24 mouse cellular contexts compared by ENCODE assay signal in genomic region chr1:184808418-184809012, GRCm38 (mm10). TPM values are rescaled to one million over a fixed set of nuclear protein-coding genes. Genes with fewer than 3 reads are reported as not detected.
DNase-seq lines count a peak whose midpoint lies in the region; ATAC-seq and TF ChIP-seq lines count a peak whose summit lies in the region.
"Had no signal": no experiment of that assay in that cellular context is flagged by ENCODE, and none has a peak within 500 bp of the region (broad histone marks: within the 10 kb centered on the region; RNA-seq: fewer than 3 reads in every experiment).

No protein-coding gene starts in this region.

- peaks cover 37% of the 10 kb centered on the region for H3K36me3 ChIP-seq in liver, adult 2 months (ENCODE audit: control insufficient read depth, insufficient read depth, low read length)
- H3K36me3 ChIP-seq in liver, embryonic 12.5 days = peaks cover 14% of the 10 kb centered on the region
- no peaks in the 10 kb centered on the region; the same call in 1 of the 2 replicates for H3K36me3 ChIP-seq in liver, embryonic 14.5 days (replicated peaks; ENCODE audit: control insufficient read depth, insufficient read depth, low read depth)
- H3K36me3 ChIP-seq: embryonic facial prominence, embryonic 10.5 days; forebrain, embryonic 12.5 days; midbrain, embryonic 12.5 days; stomach, embryonic 15.5 days had no signal

- no peak overlapping the region for H3K4me2 ChIP-seq in liver, embryonic 12.5 days
- peak overlapping the region; percentile 34; the same call in 1 of the 2 replicates for H3K4me2 ChIP-seq in liver, embryonic 14.5 days (ENCODE audit: low read depth)
- H3K4me2 ChIP-seq: forebrain, embryonic 12.5 days; midbrain, embryonic 12.5 days; neural tube, embryonic 13.5 days had no signal

- peak overlapping the region; percentile 98 for H3K27ac ChIP-seq in liver, adult 2 months (replicated peaks; ENCODE audit: insufficient read depth, low read depth, low read length)
- H3K27ac ChIP-seq in liver, embryonic 12.5 days = no peak overlapping the region
- no peak overlapping the region for H3K27ac ChIP-seq in liver, embryonic 14.5 days
- H3K27ac ChIP-seq: embryonic facial prominence, embryonic 10.5 days; forebrain, embryonic 12.5 days; heart, embryonic 10.5 days; kidney, postnatal 0 days; midbrain, embryonic 12.5 days; neural tube, embryonic 13.5 days had no signal

- H3K27me3 ChIP-seq in liver, adult 2 months (ENCODE audit: control insufficient read depth, insufficient read depth, low read length) = no peaks in the 10 kb centered on the region
- H3K27me3 ChIP-seq in liver, embryonic 12.5 days (replicated peaks) = peaks cover 39% of the 10 kb centered on the region
- peaks cover 5% of the 10 kb centered on the region for H3K27me3 ChIP-seq in liver, embryonic 14.5 days (ENCODE audit: control insufficient read depth, insufficient read depth, low read length)
- H3K27me3 ChIP-seq: Patski had no signal

- H3K9ac ChIP-seq in liver, adult 2 months (ENCODE audit: low read depth, low read length) = peak overlapping the region; percentile 86
- no peak overlapping the region for H3K9ac ChIP-seq in liver, embryonic 12.5 days
- no peak overlapping the region for H3K9ac ChIP-seq in liver, embryonic 14.5 days (replicated peaks)
- H3K9ac ChIP-seq: forebrain, embryonic 12.5 days; midbrain, embryonic 12.5 days; neural tube, embryonic 13.5 days; stomach, embryonic 15.5 days had no signal

- peak overlapping the region; percentile 99 for H3K4me3 ChIP-seq in liver, adult 2 months (ENCODE audit: insufficient read depth, low read depth, low read length)
- H3K4me3 ChIP-seq in liver, embryonic 12.5 days = no peak overlapping the region
- no peak overlapping the region for H3K4me3 ChIP-seq in liver, embryonic 14.5 days (ENCODE audit: insufficient read depth in 1 of 2, low read depth in 2 of 2, low read length in 2 of 2)
- H3K4me3 ChIP-seq: embryonic facial prominence, embryonic 10.5 days; forebrain, embryonic 12.5 days; heart, embryonic 10.5 days; midbrain, embryonic 12.5 days; neural tube, embryonic 13.5 days; stomach, embryonic 15.5 days had no signal

- WGBS in liver, adult 2 months = 25% methylated on average over 17 of the region's 17 CpGs
- WGBS in liver, embryonic 12.5 days (ENCODE audit: insufficient replicate concordance) = 67% methylated on average over 17 of the region's 17 CpGs
- 59% methylated on average over 17 of the region's 17 CpGs for WGBS in liver, embryonic 14.5 days (ENCODE audit: insufficient replicate concordance)

- TF ChIP-seq POLR2A in liver, adult 2 months (IDR thresholded peaks at IDR 0.05; ENCODE audit: extremely low read depth, insufficient read depth, low read length) = 0 out of 2 replicates have a peak, but pooled peaks have one; percentile 15

- ATAC-seq in liver, embryonic 12.5 days = no peak
- ATAC-seq in liver, embryonic 14.5 days (ENCODE audit: insufficient read depth) = no peak
- 0 out of 2 replicates have a peak, but pooled peaks have one; percentile 41 for ATAC-seq in monocyte, adult 5-6 weeks (replicated peaks; ENCODE audit: insufficient number of reproducible peaks, low FRiP score, low TSS enrichment, poor library complexity, severe bottlenecking)
- ATAC-seq: Patski had no signal

- DNase-seq in liver, adult 2 months (ENCODE audit: extremely low read depth, low read depth, low spot score) = peak; percentile 82
- peak; percentile 46 for DNase-seq in adipocyte (ENCODE audit: low spot score)
- no peak for DNase-seq in liver, embryonic 14.5 days (ENCODE audit: low read depth in 3 of 3, low spot score in 3 of 3)
- no peak for DNase-seq in heart, adult 8-10 months (ENCODE audit: low spot score)
- DNase-seq in retina, embryonic 14.5 days (ENCODE audit: low spot score) = no peak
- no peak for DNase-seq in layer of hippocampus, adult 8-10 months (ENCODE audit: low spot score in 2 of 2)
- DNase-seq: adrenal gland, postnatal 14 days; cerebellum, adult 18-20 months; gastrocnemius, postnatal 25 days; kidney, adult 18-20 months; left cerebral cortex, postnatal 4 days; right cerebral cortex, postnatal 25 days; thymus, adult 2 months had no signal

- H3K4me1 ChIP-seq in liver, adult 2 months (ENCODE audit: control insufficient read depth, insufficient read depth, low read length) = peaks cover 21% of the 10 kb centered on the region
- H3K4me1 ChIP-seq in liver, embryonic 12.5 days = peaks cover 21% of the 10 kb centered on the region
- H3K4me1 ChIP-seq in liver, embryonic 14.5 days (replicated peaks; ENCODE audit: control insufficient read depth in 2 of 2, insufficient read depth in 2 of 2, low read length in 1 of 2) = peaks cover 3 to 8% of the 10 kb centered on the region in 2 experiments; a peak in 3 of 4 replicates

- TF ChIP-seq CTCF in liver, adult 2 months (IDR thresholded peaks at IDR 0.05; ENCODE audit: low read depth, low read length) = no peak
- no peak for TF ChIP-seq CTCF in liver, embryonic 14.5 days (IDR thresholded peaks at IDR 0.05; ENCODE audit: low read depth)

- peaks cover 14% of the 10 kb centered on the region; the same call in 1 of the 2 replicates for H3K79me2 ChIP-seq in liver, adult 2 months (ENCODE audit: control insufficient read depth, insufficient read depth, low read length)

- H3K9me3 ChIP-seq in liver, embryonic 12.5 days (replicated peaks) = no peaks in the 10 kb centered on the region
- no peaks in the 10 kb centered on the region for H3K9me3 ChIP-seq in liver, embryonic 14.5 days (ENCODE audit: control insufficient read depth, low read length)
- H3K9me3 ChIP-seq: embryonic facial prominence, embryonic 10.5 days; forebrain, embryonic 12.5 days; heart, embryonic 10.5 days; midbrain, embryonic 12.5 days; neural tube, embryonic 13.5 days; stomach, embryonic 15.5 days had no signal

- TF ChIP-seq EP300 in liver, embryonic 14.5 days (IDR thresholded peaks at IDR 0.05; ENCODE audit: low read depth) = no peak

RNA-seq across cellular contexts. Expression of gene Marc1, which starts 2.6 kb away (rescaled TPM):
- total RNA-seq in liver, adult 2 months (2014; rRNA removed) = 345 and 386 TPM in 2 replicates
- polyA plus RNA-seq in liver, adult 2 months (2012; rRNA removed) = 395 and 462 TPM in 2 replicates
- polyA plus RNA-seq in liver, embryonic 12.5 days (2016; fragmentation: Nextera tagmentation; extraction: Ambion mirVana) = 7.2 and 7.3 TPM in 2 replicates
- 10.2 and 10.3 TPM in 2 replicates for polyA plus RNA-seq in liver, embryonic 14.5 days (2012; rRNA removed)
- polyA plus RNA-seq in liver, embryonic 14.5 days (2014; fragmentation: Nextera tagmentation; extraction: Ambion mirVana) = 22.6 and 28.6 TPM in 2 replicates
- total RNA-seq in monocyte, adult 5-6 weeks (2017) = not detected in 3 replicates
- total RNA-seq in heart, adult 8-10 months (2022) = not detected
- under 1 TPM in 1 of 4 experiments, not detected in 3; 0.19 TPM for total RNA-seq in layer of hippocampus, adult 8-10 months (2022)
- polyA plus RNA-seq: heart, postnatal 0 days; neural tube, embryonic 13.5 days; Patski had no signal

RNA-seq across cellular contexts. Expression of gene Marc2, which starts 37.7 kb away (rescaled TPM):
- total RNA-seq in liver, adult 2 months (2014; rRNA removed) = 563 and 653 TPM in 2 replicates
- 365 and 397 TPM in 2 replicates for polyA plus RNA-seq in liver, adult 2 months (2012; rRNA removed)
- polyA plus RNA-seq in liver, embryonic 12.5 days (2016; fragmentation: Nextera tagmentation; extraction: Ambion mirVana) = 171 and 178 TPM in 2 replicates
- polyA plus RNA-seq in liver, embryonic 14.5 days (2012; rRNA removed) = 53.3 and 58.6 TPM in 2 replicates
- polyA plus RNA-seq in liver, embryonic 14.5 days (2014; fragmentation: Nextera tagmentation; extraction: Ambion mirVana) = 227 TPM in 2 replicates
- total RNA-seq in monocyte, adult 5-6 weeks (2017) = 44.9 to 78.1 TPM (median 60.4 TPM) in 3 replicates
- total RNA-seq in heart, adult 8-10 months (2022) = 100 to 1,000 TPM; 113 to 146 (median 132) TPM
- total RNA-seq in layer of hippocampus, adult 8-10 months (2022) = 100 to 1,000 TPM; 104 to 131 (median 119) TPM

Comparison
In these comparisons a context has a peak if more than half of its experiments do, and no peak if none do; other contexts are left out.
1. DNase-seq: peak in liver, adult 2 months (single experiment) and adipocyte (single experiment); none in liver, embryonic 14.5 days (0 of 3), heart, adult 8-10 months (single experiment), retina, embryonic 14.5 days (single experiment) and layer of hippocampus, adult 8-10 months (0 of 2).
2. RNA of gene Marc1, which starts 2.6 kb away (total RNA-seq): 345 to 386 TPM in liver, adult 2 months; 0.19 TPM in layer of hippocampus, adult 8-10 months, not detected in monocyte, adult 5-6 weeks and not detected in heart, adult 8-10 months; every median in the first group is over 100 times any median in the second.